Mouse (Mus musculus) stomach, postnatal 0 days (tissue): Measurements from ENCODE around the gene Acta1. TPM values are rescaled to one million over a fixed set of nuclear protein-coding genes. Genes with fewer than 3 reads are reported as not detected.
A peak's percentile ranks its signal among the peaks of the same experiment; 100 is the strongest.

ENCODE experiments used
- ATAC-seq: fragments of 200-750 bp; cut with Nextera tagmentation; 2 replicates; pipeline ENCODE4 v1.8.0; 2017; ENCODE audit not compliant: low FRiP score, low TSS enrichment
- DNase-seq: peaks from one replicate; pipeline ENCODE4 v3.0.0-alpha.2; 2016; ENCODE audit warnings: low spot score
- H3K27ac ChIP-seq: fragments of 300-500 bp; sonication (generic); replicated peaks from 2 replicates; pipeline ENCODE4 v1.5.1; 2014; ENCODE audit warnings: mild to moderate bottlenecking, control low read depth
- H3K27me3 ChIP-seq: fragments of 300-500 bp; sonication (generic); 2 replicates; pipeline ENCODE4 v1.6.1; 2014; ENCODE audit warnings: low read length; ENCODE audit not compliant: control insufficient read depth, insufficient read depth
- H3K36me3 ChIP-seq: fragments of 300-500 bp; sonication (generic); 2 replicates; pipeline ENCODE4 v1.6.1; 2014; ENCODE audit warnings: low read length, mixed read lengths; ENCODE audit not compliant: control insufficient read depth, insufficient read depth
- H3K4me1 ChIP-seq: fragments of 300-500 bp; sonication (generic); replicated peaks from 2 replicates; pipeline ENCODE4 v1.6.1; 2014; ENCODE audit warnings: antibody characterized with exemption; ENCODE audit not compliant: control insufficient read depth, insufficient read depth
- H3K4me2 ChIP-seq: fragments of 300-500 bp; sonication (generic); replicated peaks from 2 replicates; pipeline ENCODE4 v1.6.1; 2014; ENCODE audit warnings: low read depth, mild to moderate bottlenecking, control low read depth, moderate library complexity
- H3K4me3 ChIP-seq: fragments of 300-500 bp; sonication (generic); 2 replicates; pipeline ENCODE4 v1.5.1; 2014; ENCODE audit warnings: low read depth, low read length, control low read depth
- H3K9ac ChIP-seq: fragments of 300-500 bp; sonication (generic); 2 replicates; pipeline ENCODE4 v1.6.1; 2014; ENCODE audit warnings: mild to moderate bottlenecking, low read length, control low read depth, mixed read lengths
- H3K9me3 ChIP-seq: fragments of 300-500 bp; sonication (generic); 2 replicates; pipeline ENCODE4 v1.6.1; 2016; ENCODE audit warnings: low read length; ENCODE audit not compliant: control insufficient read depth
- CTCF ChIP-seq: IDR thresholded peaks from 2 replicates; pipeline ENCODE4 v1.5.1; 2016; ENCODE audit warnings: antibody characterized with exemption, low read depth, mild to moderate bottlenecking, moderate library complexity
- EP300 ChIP-seq: optimal IDR thresholded peaks from 2 replicates; pipeline ENCODE3; 2016; ENCODE audit warnings: antibody characterized with exemption
- WGBS: fragments of 180-500 bp; shearing (Covaris S2); extraction: QIAGEN DNeasy Blood & Tissue Kit; methylation state at CpG from one replicate; pipeline ENCODE4 v1.1.7; 2014; 5-methylcytosine and 5-hydroxymethylcytosine counted together
- polyA plus RNA-seq: library from polyadenylated mRNA; unstranded; fragments of >200 nt; fragmentation: Nextera tagmentation; extraction: Ambion mirVana; gene quantifications from 2 replicates; pipeline ENCODE4 v1.2.1, GENCODE M21; 2015

Acta1 gene
- polyA plus RNA-seq, 1 experiment from 2014 or later = 23.1 TPM

GRCm38 (mm10) chr8:123889797-123890196 lies 4.8 kb downstream of the Acta1 start:
- no peak for DNase-seq
- Histone ChIP-seq H3K27ac (no peak overlapping the region), H3K36me3 (no peaks in the 10 kb centered on the region), H3K9me3 (no peaks in the 10 kb centered on the region), H3K4me3 (no peak overlapping the region), H3K9ac (no peak overlapping the region), H3K4me1 (no peaks in the 10 kb centered on the region; the same call in 1 of the 2 replicates), H3K27me3 (peaks cover 9% of the 10 kb centered on the region), H3K4me2 (no peak overlapping the region)
- WGBS = 58% methylated on average over 4 of the region's 4 CpGs
- no peak for ATAC-seq
- TF ChIP-seq CTCF (no peak), EP300 (no peak)

DNA sequence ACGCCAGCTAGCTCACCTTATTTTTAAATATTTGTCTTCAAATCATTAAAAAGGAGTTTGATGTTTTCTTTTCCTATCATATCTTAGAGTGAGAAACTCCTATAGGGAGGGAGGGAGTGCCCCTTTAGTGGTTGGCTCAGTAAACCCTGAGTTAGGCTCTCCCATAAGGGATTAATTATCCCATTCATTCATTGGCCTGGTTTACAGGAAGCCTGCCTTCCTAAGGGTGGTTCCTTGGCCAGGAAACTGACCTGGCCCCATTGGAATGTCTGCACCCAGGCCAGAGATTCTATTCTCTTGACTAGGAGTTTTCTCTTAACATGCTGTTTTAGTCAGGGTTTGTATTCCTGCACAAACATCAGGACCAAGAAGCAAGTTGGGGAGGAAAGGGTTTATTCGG lies 6.6 kb downstream of the Acta1 start:
- Histone ChIP-seq H3K4me3 (no peak overlapping the region), H3K27ac (no peak overlapping the region), H3K9me3 (no peaks in the 10 kb centered on the region), H3K4me1 (no peaks in the 10 kb centered on the region; the same call in 1 of the 2 replicates), H3K4me2 (no peak overlapping the region), H3K36me3 (no peaks in the 10 kb centered on the region), H3K27me3 (peaks cover 9% of the 10 kb centered on the region), H3K9ac (no peak overlapping the region)
- DNase-seq (no peak), ATAC-seq (no peak)
- TF ChIP-seq CTCF (no peak), EP300 (no peak)
- 73% methylated on average over 2 of the region's 2 CpGs for WGBS

DNA sequence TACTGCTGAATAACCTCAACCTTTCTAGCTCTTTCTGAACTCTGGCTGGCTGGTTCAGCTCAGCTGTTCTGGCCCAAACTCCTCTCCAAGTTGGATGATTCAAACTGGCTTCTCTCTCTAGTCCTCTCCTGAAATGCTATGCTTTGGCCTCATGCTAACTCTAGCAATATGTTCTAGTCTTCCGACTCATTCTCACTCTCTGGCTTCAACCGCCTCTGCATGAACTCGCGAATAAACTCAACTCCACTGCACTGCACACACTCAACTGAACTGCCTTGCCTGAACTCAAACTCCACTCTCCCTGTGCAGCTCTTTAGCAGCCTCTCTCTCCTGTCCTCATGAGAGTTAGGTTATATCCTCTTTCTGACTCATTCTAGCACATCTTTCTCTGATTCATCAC lies 7.4 kb downstream of the Acta1 start:
- Histone ChIP-seq H3K9ac (no peak overlapping the region), H3K9me3 (no peaks in the 10 kb centered on the region), H3K4me1 (no peaks in the 10 kb centered on the region; the same call in 1 of the 2 replicates), H3K27me3 (peaks cover 9% of the 10 kb centered on the region), H3K36me3 (no peaks in the 10 kb centered on the region), H3K4me2 (no peak overlapping the region), H3K4me3 (no peak overlapping the region), H3K27ac (no peak overlapping the region)
- no peak for ATAC-seq
- TF ChIP-seq EP300 (no peak), CTCF (no peak)
- no peak for DNase-seq
- WGBS = 86% methylated on average over 4 of the region's 4 CpGs

DNA sequence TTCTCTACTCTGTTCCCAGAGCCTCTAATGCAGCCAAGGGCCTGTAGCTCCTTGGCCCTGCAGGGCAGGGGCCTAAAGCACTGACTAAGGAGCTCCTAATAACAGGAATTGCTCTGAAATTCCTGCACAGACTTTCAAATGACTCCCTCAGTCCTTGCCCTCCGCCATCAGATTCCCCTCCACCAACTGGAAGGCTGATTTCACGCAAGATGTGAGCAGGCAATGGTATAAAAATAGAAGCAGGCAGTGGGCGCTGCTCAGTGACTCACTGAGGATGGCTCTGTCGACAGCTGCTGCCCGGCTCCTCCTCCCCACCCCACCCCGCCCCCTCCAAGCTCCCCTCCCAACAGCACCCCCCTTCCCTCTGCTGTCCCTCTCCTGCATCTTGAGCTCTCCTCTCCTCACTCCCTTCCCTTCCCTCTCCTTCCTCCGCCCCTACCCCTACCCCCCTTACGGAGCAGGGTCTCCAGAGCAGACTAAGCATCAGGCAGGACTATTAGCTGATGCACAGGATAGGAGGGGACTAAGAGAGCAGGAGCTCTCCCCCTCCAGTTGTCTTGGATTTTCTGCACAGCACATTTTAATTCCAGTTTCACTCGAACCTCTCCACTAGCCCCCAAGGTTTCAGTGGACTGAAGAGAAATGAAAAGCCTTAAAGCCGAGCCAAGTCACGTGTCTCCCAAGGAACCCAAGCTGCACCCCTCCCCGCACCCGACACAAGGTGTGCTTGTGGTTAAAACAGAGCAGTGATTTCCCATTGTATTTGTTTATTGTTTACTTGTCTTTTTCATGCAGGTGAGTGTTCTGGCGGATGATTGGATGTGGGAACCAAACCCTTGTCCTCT lies 9.6 kb downstream of the Acta1 start:
- Histone ChIP-seq H3K36me3 (no peaks in the 10 kb centered on the region), H3K4me2 (no peak overlapping the region; the same call in 1 of the 2 replicates), H3K9ac (no peak overlapping the region), H3K4me3 (no peak overlapping the region), H3K9me3 (no peaks in the 10 kb centered on the region), H3K4me1 (no peaks in the 10 kb centered on the region), H3K27me3 (no peaks in the 10 kb centered on the region), H3K27ac (no peak overlapping the region)
- WGBS = 2% methylated on average over 14 of the region's 14 CpGs
- DNase-seq (peak; percentile 38), ATAC-seq (peak; percentile 64)
- TF ChIP-seq CTCF (0 out of 2 replicates have a peak, but pooled peaks have one; percentile 10), EP300 (no peak)

DNA sequence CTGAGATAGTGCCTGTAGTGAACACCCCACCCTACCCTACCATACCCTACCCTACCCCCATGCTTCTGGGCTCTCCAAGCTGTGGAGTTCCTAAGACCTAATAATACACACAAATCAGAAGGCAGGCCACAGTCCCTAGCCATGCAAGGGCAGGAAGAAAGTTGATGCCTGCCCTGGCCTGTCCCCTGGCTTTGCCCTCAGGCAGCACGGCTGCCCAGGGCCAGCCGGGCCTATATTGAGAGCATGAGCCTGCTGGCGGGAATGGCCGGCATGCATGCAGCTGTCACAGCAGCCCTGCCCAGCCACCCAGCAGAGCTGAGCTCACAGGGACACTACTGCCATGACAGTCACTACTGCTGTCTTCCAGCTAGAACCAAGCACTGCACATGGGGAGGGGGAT lies 11.5 kb downstream of the Acta1 start:
- Histone ChIP-seq H3K27ac (no peak overlapping the region), H3K4me1 (no peaks in the 10 kb centered on the region), H3K4me3 (no peak overlapping the region), H3K27me3 (no peaks in the 10 kb centered on the region), H3K9ac (no peak overlapping the region), H3K9me3 (no peaks in the 10 kb centered on the region), H3K36me3 (no peaks in the 10 kb centered on the region), H3K4me2 (no peak overlapping the region)
- TF ChIP-seq EP300 = no peak
- no peak for TF ChIP-seq CTCF
- DNase-seq (no peak), ATAC-seq (no peak)
- 78% methylated on average over 4 of the region's 4 CpGs for WGBS

DNA sequence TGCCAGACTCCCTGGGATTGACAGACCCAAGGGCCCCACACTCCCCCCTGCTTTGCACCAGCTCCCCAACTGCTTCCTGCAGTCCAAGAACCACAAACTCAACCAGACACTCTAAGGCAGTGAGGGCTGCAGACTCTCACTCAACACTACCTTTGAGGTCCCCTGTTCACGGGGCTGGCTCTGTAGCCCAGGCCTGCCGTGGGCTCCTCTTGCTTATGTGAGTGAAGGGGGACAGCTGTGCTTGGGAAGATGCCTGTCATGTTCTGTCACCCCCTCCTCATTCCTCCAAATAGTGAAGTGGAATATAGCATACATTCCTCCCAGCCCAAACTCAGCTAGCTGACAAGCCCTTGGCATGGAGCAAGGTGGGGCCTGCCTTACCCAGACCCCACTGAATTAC lies 12.1 kb downstream of the Acta1 start:
- no peak for DNase-seq
- Histone ChIP-seq H3K27ac (no peak overlapping the region), H3K4me3 (no peak overlapping the region), H3K4me1 (no peaks in the 10 kb centered on the region), H3K9ac (no peak overlapping the region), H3K36me3 (no peaks in the 10 kb centered on the region), H3K27me3 (no peaks in the 10 kb centered on the region), H3K9me3 (no peaks in the 10 kb centered on the region), H3K4me2 (no peak overlapping the region)
- TF ChIP-seq EP300 = no peak
- no peak for TF ChIP-seq CTCF
- 66% methylated on average over 2 of the region's 2 CpGs for WGBS
- no peak for ATAC-seq
